Mouse (Mus musculus): Measurements from ENCODE around the gene Dnaja3. TPM values are rescaled to one million over a fixed set of nuclear protein-coding genes. Genes with fewer than 3 reads are reported as not detected.

The Dnaja3 gene
- polyA plus RNA-seq, 1 experiment from 2014 or later: 88.7 TPM

GRCm38 (mm10) chr16:4726528-4727128 is 86.8 kb downstream of the Dnaja3 start:
- peak overlapping the region; percentile 77 for H3K9ac ChIP-seq (ENCODE audit: low read length)
- ATAC-seq (replicated peaks; ENCODE audit: extremely low read depth, insufficient read depth, low FRiP score): peak; percentile 79
- H3K27me3 ChIP-seq (ENCODE audit: control insufficient read depth, insufficient read depth, low read length): no peaks in the 10 kb centered on the region
- WGBS: under 1% methylated on average over 40 of the region's 40 CpGs
- H3K36me3 ChIP-seq (ENCODE audit: control insufficient read depth, insufficient read depth): no peaks in the 10 kb centered on the region
- no peaks in the 10 kb centered on the region for H3K9me3 ChIP-seq (replicated peaks; ENCODE audit: control insufficient read depth, low read length)
- peaks cover 17% of the 10 kb centered on the region for H3K4me1 ChIP-seq (ENCODE audit: control insufficient read depth, insufficient read depth, low read length)
- H3K4me2 ChIP-seq (ENCODE audit: low read depth, low read length): peak overlapping the region; percentile 86
- peak overlapping the region; percentile 94 for H3K27ac ChIP-seq (ENCODE audit: low read length)
- H3K4me3 ChIP-seq (ENCODE audit: low read length): peak overlapping the region; percentile 63

- Histone ChIP-seq H3K27ac (ENCODE audit: low read length) (peak overlapping the region; percentile 66), H3K4me1 (ENCODE audit: control insufficient read depth, insufficient read depth, low read length) (peaks cover 17% of the 10 kb centered on the region), H3K36me3 (ENCODE audit: control insufficient read depth, insufficient read depth) (no peaks in the 10 kb centered on the region), H3K27me3 (ENCODE audit: control insufficient read depth, insufficient read depth, low read length) (no peaks in the 10 kb centered on the region), H3K9me3 (replicated peaks; ENCODE audit: control insufficient read depth, low read length) (no peaks in the 10 kb centered on the region), H3K4me3 (ENCODE audit: low read length) (peak overlapping the region; percentile 30), H3K4me2 (ENCODE audit: low read depth, low read length) (peak overlapping the region; percentile 86), H3K9ac (ENCODE audit: low read length) (peak overlapping the region; percentile 77)
- no peak for ATAC-seq (replicated peaks; ENCODE audit: extremely low read depth, insufficient read depth, low FRiP score)
- 93% methylated on average over 1 of the region's 1 CpGs for WGBS
These were observed 87.7 kb downstream of the Dnaja3 start for GRCm38 (mm10) chr16:4727526-4727925.

- WGBS: 16% methylated on average over 1 of the region's 1 CpGs
- peak overlapping the region; percentile 66; the same call in 1 of the 2 replicates for H3K27ac ChIP-seq (ENCODE audit: low read length)
- no peak overlapping the region for H3K9ac ChIP-seq (ENCODE audit: low read length)
- H3K27me3 ChIP-seq (ENCODE audit: control insufficient read depth, insufficient read depth, low read length): no peaks in the 10 kb centered on the region
- no peaks in the 10 kb centered on the region for H3K9me3 ChIP-seq (replicated peaks; ENCODE audit: control insufficient read depth, low read length)
- H3K36me3 ChIP-seq (ENCODE audit: control insufficient read depth, insufficient read depth): no peaks in the 10 kb centered on the region
- H3K4me3 ChIP-seq (ENCODE audit: low read length): no peak overlapping the region
- ATAC-seq (replicated peaks; ENCODE audit: extremely low read depth, insufficient read depth, low FRiP score): no peak
- H3K4me2 ChIP-seq (ENCODE audit: low read depth, low read length): no peak overlapping the region
- H3K4me1 ChIP-seq (ENCODE audit: control insufficient read depth, insufficient read depth, low read length): peaks cover 17% of the 10 kb centered on the region
These were observed 88.2 kb downstream of the Dnaja3 start for GRCm38 (mm10) chr16:4727963-4728362.

- Histone ChIP-seq H3K4me2 (ENCODE audit: low read depth, low read length) (no peak overlapping the region), H3K27me3 (ENCODE audit: control insufficient read depth, insufficient read depth, low read length) (no peaks in the 10 kb centered on the region), H3K36me3 (ENCODE audit: control insufficient read depth, insufficient read depth) (no peaks in the 10 kb centered on the region), H3K4me3 (ENCODE audit: low read length) (no peak overlapping the region), H3K4me1 (ENCODE audit: control insufficient read depth, insufficient read depth, low read length) (peaks cover 17% of the 10 kb centered on the region), H3K9me3 (replicated peaks; ENCODE audit: control insufficient read depth, low read length) (no peaks in the 10 kb centered on the region), H3K9ac (ENCODE audit: low read length) (no peak overlapping the region), H3K27ac (ENCODE audit: low read length) (no peak overlapping the region)
- 63% methylated on average over 3 of the region's 3 CpGs for WGBS
- no peak for ATAC-seq (replicated peaks; ENCODE audit: extremely low read depth, insufficient read depth, low FRiP score)
These were observed 91.1 kb downstream of the Dnaja3 start for GRCm38 (mm10) chr16:4730776-4731358.

- no peak for ATAC-seq (replicated peaks; ENCODE audit: extremely low read depth, insufficient read depth, low FRiP score)
- 82% methylated on average over 2 of the region's 2 CpGs for WGBS
- H3K4me1 ChIP-seq (ENCODE audit: control insufficient read depth, insufficient read depth, low read length): no peaks in the 10 kb centered on the region
These were observed 96.5 kb downstream of the Dnaja3 start for GRCm38 (mm10) chr16:4736262-4736661.

GRCm38 (mm10) chr16:4739994-4740393 is 100.2 kb downstream of the Dnaja3 start:
- H3K4me2 ChIP-seq (ENCODE audit: low read depth, low read length): no peak overlapping the region
- no peak overlapping the region for H3K27ac ChIP-seq (ENCODE audit: low read length)
- no peaks in the 10 kb centered on the region for H3K9me3 ChIP-seq (replicated peaks; ENCODE audit: control insufficient read depth, low read length)
- ATAC-seq (replicated peaks; ENCODE audit: extremely low read depth, insufficient read depth, low FRiP score): no peak
- H3K4me1 ChIP-seq (ENCODE audit: control insufficient read depth, insufficient read depth, low read length): no peaks in the 10 kb centered on the region
- no peak overlapping the region for H3K4me3 ChIP-seq (ENCODE audit: low read length)
- WGBS: 79% methylated on average over 2 of the region's 2 CpGs
- no peaks in the 10 kb centered on the region for H3K27me3 ChIP-seq (ENCODE audit: control insufficient read depth, insufficient read depth, low read length)
- H3K36me3 ChIP-seq (ENCODE audit: control insufficient read depth, insufficient read depth): peaks cover 7% of the 10 kb centered on the region; the same call in 1 of the 2 replicates
- no peak overlapping the region for H3K9ac ChIP-seq (ENCODE audit: low read length)

More at GRCm38 (mm10) chr16:4736262-4736661, 96.5 kb downstream of the Dnaja3 start:
- Histone ChIP-seq H3K4me3 (ENCODE audit: low read length) (no peak overlapping the region), H3K9ac (ENCODE audit: low read length) (no peak overlapping the region), H3K27ac (ENCODE audit: low read length) (no peak overlapping the region), H3K9me3 (replicated peaks; ENCODE audit: control insufficient read depth, low read length) (no peaks in the 10 kb centered on the region), H3K36me3 (ENCODE audit: control insufficient read depth, insufficient read depth) (no peaks in the 10 kb centered on the region), H3K27me3 (ENCODE audit: control insufficient read depth, insufficient read depth, low read length) (no peaks in the 10 kb centered on the region), H3K4me2 (ENCODE audit: low read depth, low read length) (no peak overlapping the region)

GRCm38 (mm10) chr16:4742186-4742585 is 102.4 kb downstream of the Dnaja3 start:
- Histone ChIP-seq H3K4me2 (ENCODE audit: low read depth, low read length) (no peak overlapping the region), H3K27me3 (ENCODE audit: control insufficient read depth, insufficient read depth, low read length) (no peaks in the 10 kb centered on the region), H3K9ac (ENCODE audit: low read length) (no peak overlapping the region), H3K27ac (ENCODE audit: low read length) (no peak overlapping the region), H3K36me3 (ENCODE audit: control insufficient read depth, insufficient read depth) (peaks cover 7% of the 10 kb centered on the region; the same call in 1 of the 2 replicates), H3K4me3 (ENCODE audit: low read length) (no peak overlapping the region), H3K4me1 (ENCODE audit: control insufficient read depth, insufficient read depth, low read length) (no peaks in the 10 kb centered on the region), H3K9me3 (replicated peaks; ENCODE audit: control insufficient read depth, low read length) (no peaks in the 10 kb centered on the region)
- WGBS: 93% methylated on average over 1 of the region's 1 CpGs
- ATAC-seq (replicated peaks; ENCODE audit: extremely low read depth, insufficient read depth, low FRiP score): no peak

- peaks cover 20% of the 10 kb centered on the region for H3K4me1 ChIP-seq (ENCODE audit: control insufficient read depth, insufficient read depth, low read length)
- no peaks in the 10 kb centered on the region for H3K9me3 ChIP-seq (replicated peaks; ENCODE audit: control insufficient read depth, low read length)
- no peak overlapping the region for H3K4me2 ChIP-seq (ENCODE audit: low read depth, low read length)
- ATAC-seq (replicated peaks; ENCODE audit: extremely low read depth, insufficient read depth, low FRiP score): no peak
- H3K4me3 ChIP-seq (ENCODE audit: low read length): no peak overlapping the region
- H3K27me3 ChIP-seq (ENCODE audit: control insufficient read depth, insufficient read depth, low read length): no peaks in the 10 kb centered on the region
- no peak overlapping the region for H3K9ac ChIP-seq (ENCODE audit: low read length)
- 90% methylated on average over 3 of the region's 3 CpGs for WGBS
- peaks cover 5% of the 10 kb centered on the region for H3K36me3 ChIP-seq (ENCODE audit: control insufficient read depth, insufficient read depth)
- H3K27ac ChIP-seq (ENCODE audit: low read length): no peak overlapping the region
These were observed 112.4 kb downstream of the Dnaja3 start for GRCm38 (mm10) chr16:4752155-4752554.

GRCm38 (mm10) chr16:4754045-4754444 is 114.3 kb downstream of the Dnaja3 start:
- H3K9ac ChIP-seq (ENCODE audit: low read length): no peak overlapping the region
- no peaks in the 10 kb centered on the region for H3K9me3 ChIP-seq (replicated peaks; ENCODE audit: control insufficient read depth, low read length)
- no peak for ATAC-seq (replicated peaks; ENCODE audit: extremely low read depth, insufficient read depth, low FRiP score)
- 78% methylated on average over 3 of the region's 3 CpGs for WGBS
- peaks cover 26% of the 10 kb centered on the region for H3K4me1 ChIP-seq (ENCODE audit: control insufficient read depth, insufficient read depth, low read length)
- peaks cover 5% of the 10 kb centered on the region for H3K36me3 ChIP-seq (ENCODE audit: control insufficient read depth, insufficient read depth)
- H3K27me3 ChIP-seq (ENCODE audit: control insufficient read depth, insufficient read depth, low read length): no peaks in the 10 kb centered on the region
- no peak overlapping the region for H3K27ac ChIP-seq (ENCODE audit: low read length)
- H3K4me2 ChIP-seq (ENCODE audit: low read depth, low read length): no peak overlapping the region
- no peak overlapping the region for H3K4me3 ChIP-seq (ENCODE audit: low read length)
